Mouse (Mus musculus) layer of hippocampus, adult 18-20 months (tissue): ENCODE results near the gene Slc4a2. TPM values are rescaled to one million over a fixed set of nuclear protein-coding genes. Genes with fewer than 3 reads are reported as not detected.

Experiments
- DNase-seq, 2 experiments: peaks; one replicate each; pipeline ENCODE4 v3.0.0; 2022; ENCODE audit warnings: low spot score in 2 of 2
- total RNA-seq, 2 experiments: library from RNA; stranded (reverse); gene quantifications; 2 replicates each; pipeline ENCODE4 v1.2.3; 2021

The Slc4a2 gene
- total RNA-seq, 2 experiments from 2014 or later = 30.1 to 30.8 TPM

DNA sequence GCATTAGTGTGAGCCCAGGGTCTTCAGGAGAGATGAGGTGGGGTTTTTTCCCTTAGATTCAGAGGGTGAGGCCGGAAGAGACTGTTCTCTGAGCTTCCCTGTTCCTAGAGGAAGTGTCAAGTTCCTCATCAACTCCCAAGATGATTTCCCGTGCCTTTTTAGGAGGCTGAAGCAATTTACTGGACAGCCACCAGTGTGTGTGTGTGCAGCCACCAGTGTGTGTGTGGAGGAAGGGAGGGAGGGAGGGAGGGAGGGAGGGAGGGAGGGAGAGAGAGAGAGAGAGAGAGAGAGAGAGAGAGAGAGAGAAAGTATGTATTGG, 30.3 kb downstream of the Slc4a2 start:
- DNase-seq = no peak

DNA sequence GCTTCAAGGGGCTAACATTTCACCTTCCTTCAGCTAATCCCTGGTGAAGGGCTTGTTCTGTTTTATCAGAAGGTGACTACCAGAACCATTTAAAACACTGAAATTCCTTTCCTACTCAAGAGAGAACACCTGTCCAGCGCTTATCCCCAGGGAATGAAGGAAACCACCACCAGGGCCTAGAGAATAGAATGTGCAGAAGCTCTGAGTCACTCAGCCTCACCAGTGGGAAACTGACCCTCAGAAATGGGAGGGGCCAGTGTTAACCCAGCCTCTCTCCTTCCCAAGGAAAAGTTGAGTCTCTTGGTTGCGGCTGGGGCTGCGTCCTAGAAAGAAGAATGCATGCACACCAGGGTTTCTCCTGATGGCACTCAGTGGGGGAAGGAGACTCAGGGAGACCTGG, 31.4 kb downstream of the Slc4a2 start:
- no peak for DNase-seq

DNA sequence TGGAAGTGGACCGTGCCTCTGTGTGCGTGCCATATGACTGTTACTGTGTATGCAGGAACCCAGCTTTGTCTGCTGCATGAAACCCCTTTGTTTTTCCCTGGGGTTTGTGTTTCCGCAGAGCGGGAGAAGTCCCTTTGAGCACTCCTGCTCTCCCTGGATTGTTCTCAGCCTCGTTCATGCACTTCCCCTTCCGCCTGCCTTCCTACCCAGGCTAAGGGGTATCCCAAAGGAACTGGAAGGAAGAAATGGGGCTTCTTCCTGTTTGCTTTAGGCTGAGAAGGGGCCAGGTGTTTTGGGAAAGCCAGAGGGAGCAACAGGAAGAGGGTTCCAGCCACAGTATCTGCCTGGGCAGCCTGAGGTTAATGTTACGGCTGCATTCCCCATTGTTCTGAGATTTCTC, 32.0 kb downstream of the Slc4a2 start:
- DNase-seq = no peak

DNA sequence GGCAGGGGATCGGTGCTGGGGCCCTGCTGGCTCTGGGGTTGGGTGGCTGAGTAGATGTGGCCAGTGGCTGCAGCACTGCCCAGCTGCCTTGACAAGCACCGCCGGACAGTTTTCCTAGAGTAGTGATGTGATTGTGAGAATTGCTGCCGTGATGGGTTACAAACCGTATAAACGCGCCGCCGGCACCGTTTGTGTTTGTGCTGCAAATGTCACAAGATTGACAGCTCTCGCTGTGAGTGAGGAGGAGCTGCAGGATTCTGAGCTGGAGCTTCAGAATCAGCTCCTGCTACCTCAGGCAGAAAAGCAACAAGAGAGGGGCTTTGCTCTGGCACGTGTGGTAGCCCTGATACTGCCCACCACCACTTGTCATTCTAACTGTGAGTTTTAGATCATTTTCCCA, 43.1 kb downstream of the Slc4a2 start:
- DNase-seq = no peak

DNA sequence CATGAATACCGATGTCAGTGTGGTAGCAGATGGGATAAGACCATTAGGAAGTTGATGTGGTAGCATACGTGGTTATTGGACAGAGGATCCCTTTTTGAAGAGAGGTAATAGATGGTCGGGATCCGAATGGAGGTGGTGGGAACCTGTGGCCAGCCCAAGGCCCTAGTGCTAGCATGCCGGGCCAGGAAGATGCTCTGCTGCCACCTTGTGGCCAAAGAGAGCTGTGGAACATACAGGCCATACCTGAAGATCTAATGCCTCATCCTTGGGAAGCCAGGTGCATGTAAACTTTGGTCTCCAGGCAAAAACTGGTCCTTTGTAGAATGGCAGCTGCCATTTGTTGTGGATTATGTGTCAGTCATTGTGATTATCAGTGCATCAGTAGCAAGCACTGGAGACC, 47.0 kb downstream of the Slc4a2 start:
- peak; percentile 48 to 84 for DNase-seq

DNA sequence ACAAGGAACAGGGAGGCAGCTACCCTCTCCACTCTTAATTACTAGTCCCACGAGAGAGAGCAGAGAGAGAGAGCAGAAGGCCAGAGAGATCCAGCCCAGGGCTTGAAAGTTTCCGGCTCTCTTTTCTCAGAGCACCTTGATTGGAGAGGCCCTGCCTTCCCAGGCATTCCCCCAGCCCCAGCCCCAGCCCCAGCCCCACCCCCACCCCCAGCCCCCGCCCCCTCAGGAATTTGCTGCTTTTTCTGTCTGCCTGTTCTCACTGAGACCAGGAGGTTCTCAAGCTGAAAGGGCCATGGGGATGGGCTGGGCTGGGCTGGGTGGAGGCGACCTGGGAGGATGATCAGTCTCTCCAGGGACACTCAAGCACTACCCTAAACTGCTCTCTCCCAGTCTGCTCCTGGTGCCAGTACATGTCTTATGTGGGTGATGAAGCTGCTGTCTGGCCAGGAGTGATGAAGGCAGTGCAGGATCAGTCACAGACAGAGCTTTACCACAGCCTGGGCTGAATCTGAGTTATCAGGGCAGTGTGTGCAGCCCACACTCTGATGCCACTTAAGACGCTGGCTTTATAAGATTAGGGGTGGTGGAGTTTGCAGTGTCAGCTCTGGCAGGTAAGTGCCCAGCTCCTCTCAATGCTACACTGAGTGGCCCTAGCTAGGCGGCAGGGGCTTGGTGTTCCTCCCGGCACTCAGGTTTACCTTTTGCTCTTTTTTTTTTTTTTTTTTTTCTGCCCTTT, 49.4 kb downstream of the Slc4a2 start:
- DNase-seq = no peak

DNA sequence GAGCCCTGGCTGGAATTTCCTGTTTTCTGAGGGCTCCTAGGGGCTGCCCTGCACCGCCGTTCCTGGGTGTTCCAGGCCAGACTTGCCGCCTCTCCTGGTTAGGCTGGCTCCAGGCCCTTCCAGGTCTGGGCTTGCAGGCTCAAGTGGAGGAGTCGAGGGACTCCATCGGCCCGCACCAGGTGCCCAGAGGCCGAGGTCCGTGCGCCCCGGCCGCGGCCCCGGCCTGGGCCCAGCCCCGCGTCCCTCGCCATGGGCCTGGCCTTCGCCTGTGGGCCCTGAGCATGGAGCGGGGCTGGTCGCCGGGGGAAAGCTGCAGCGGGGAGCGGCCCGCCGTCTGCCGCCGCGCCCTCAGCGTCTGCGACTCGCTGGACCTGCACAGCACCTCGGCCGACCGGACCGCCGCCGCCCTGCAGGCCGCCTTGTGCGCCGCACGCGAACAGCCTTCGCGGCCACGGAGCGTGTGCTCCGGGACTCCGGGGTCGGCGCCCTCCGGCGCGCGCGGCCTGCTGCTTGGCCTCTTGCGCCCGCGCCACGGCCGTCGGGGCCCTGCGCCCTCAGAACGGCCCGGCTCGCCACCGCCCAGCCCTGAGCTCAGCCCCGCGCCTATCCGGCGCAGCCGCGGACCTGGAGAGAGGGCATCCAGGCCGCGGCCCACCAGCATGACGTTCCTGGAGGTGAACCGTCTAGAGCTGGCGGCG, 50.5 kb downstream of the Slc4a2 start:
- no peak for DNase-seq

DNA sequence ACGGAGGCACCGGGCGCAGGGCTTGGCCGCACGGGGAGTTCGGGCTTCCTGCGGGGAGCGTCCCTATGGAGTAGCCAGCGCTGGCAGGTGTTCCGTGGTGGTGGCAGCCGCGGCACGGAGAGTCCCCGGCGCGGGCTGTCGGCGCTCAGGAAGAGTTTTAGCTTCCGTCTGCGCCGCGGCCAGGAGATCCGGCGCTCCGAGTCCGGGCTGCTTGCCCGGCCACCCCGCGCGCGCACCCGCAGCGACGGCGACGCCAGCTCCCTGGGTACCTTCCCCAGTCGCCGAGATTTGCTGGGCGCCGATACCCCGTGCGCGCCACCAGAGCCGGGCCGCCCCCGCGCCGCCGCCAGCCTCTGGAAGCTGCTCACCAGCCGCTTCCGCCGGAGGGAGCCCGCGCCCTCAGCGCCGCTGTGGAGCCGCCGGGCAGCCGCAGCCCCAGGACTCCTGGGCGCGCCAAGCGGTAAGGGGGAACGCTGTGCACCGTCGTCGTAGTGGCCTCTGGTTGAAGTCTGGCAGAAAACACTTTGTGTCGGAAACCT, 51.2 kb downstream of the Slc4a2 start:
- peak; percentile 72 to 74 for DNase-seq

DNA sequence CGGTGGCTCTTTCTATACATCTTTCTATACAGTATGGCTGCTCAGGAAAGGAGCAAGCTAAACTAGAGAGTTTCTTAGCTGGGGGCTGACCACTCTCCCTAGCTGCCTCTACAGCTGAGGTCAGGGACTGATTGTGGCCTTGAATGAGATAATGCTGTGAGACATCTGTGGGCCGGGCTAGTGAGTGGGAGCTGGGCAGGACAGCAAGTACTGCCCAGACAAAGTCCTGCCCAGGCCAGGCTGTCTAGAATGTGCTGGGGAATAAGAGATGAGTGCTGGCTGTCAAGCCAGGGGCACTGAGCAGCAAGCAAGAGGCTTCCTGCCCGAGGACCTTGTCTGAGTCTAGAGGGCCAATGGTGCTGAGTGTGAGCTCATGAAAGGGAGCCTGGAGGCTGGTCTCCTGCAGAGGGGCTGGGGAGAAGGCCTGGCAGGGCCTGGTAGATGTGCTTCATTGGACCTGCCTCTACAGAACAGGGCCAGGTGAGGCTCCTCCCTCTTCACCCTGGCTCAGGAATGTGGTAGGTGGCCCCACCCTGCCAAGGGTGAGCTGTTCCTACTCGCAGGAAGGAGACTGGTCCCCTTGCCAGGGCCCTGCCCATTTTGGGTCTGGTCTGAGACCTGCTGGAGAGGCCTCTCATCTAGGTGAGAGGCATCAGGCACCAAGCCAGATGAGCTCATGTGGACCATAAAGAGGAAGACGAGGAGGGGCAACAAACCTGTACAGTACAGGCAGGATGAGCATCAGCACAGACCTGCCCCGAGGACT, 52.0 kb downstream of the Slc4a2 start:
- no peak for DNase-seq

DNA sequence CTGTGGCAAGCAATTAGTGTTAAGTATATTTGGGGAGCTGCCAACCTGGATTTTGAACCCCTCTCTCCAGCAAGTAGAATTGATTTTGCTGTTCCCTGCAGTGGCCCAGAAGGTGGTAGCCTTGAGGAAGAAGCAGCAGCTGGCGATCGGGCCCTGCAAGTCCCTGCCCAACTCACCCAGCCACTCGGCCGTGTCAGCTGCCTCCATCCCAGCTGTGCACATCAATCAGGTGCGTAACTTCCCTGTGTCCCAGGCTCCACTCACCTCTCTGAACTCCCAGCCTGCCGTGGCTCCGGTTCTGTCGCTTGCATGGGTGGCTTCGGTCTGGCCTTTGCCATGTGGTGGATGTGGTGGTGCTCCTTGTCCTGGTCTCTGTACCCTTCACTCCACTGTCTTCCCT, 54.3 kb downstream of the Slc4a2 start:
- DNase-seq = no peak

DNA sequence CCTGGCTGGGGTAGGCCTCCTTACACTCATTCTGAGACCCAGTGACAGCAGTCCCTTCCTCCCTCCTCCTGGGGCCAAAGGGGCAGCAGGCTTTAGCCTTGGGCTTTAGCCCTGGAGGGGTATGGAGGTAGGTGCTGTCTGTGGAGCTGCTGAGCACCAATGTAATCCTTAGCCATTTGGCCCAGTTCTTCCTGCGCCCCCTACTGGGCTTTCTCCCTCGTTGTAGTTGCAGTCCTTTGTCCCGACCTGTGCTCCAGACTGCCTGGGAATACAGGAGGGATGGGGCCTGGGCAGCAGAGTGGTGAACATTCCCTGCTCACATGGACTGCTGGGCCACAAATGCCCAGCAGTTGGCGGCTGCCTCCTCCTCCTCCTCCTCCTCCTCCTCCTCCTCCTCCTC, 58.0 kb downstream of the Slc4a2 start:
- peak; percentile 54 to 80 for DNase-seq

DNA sequence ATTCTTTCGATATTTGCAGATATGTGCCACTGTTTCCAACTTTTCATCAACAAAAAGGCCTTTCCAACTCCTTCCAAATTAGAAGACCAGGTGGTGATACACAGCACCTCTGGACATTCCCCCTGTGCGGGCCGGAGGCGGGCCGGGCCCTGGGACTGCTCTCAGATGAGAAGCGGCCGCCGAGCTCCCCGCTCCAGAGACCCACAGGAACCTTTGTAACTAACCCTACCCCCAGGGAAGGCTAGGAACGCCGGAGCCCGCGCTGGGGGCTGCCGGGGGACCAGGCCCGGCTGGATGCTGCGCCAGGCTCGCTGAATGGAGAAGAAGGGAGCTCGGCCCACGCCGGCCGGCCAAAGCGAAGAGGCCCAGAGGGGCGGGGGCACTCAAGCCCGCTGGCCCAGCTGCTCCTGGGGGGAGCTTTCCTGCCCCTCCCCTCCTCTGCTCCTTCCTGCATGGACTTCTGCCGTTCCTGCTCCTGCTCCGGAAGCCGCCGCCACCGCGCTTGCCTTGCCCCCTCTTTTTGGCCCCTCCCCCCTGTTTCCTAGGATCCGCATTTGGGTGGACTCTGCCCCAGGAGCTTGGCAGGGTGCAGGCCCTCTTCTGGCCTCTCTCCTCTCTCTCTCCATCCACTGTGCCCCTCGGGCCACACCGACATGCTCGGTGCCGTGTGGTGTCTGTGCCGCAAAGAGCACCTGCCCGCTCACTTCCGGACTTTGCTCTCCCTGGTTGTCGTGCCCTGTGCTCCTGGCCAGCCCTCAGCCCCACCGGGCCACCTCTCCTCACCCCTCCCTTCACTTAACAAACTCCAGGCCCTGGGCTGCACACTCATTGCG, 58.8 kb downstream of the Slc4a2 start:
- DNase-seq = no peak

DNA sequence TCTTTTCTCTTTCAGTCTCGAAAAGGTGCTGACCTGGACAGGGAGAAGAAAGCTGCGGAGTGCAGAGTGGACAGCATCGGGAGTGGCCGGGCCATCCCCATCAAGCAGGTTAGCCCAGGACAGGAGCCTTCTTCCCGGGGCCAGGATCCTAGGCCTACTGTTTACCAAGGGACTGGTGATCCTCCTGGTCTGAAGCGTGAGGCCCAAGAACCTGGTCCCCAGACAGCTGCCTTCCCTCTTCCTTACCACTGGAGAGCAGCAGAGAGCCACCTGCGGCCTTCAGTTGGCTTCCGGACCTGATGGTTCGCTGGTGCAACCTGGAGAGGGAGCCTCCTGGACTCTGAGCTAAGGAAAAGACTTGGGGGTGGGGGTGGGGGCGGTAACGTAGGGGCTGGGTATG, 59.7 kb downstream of the Slc4a2 start:
- peak in 1 of 2 experiments; percentile 64 for DNase-seq

DNA sequence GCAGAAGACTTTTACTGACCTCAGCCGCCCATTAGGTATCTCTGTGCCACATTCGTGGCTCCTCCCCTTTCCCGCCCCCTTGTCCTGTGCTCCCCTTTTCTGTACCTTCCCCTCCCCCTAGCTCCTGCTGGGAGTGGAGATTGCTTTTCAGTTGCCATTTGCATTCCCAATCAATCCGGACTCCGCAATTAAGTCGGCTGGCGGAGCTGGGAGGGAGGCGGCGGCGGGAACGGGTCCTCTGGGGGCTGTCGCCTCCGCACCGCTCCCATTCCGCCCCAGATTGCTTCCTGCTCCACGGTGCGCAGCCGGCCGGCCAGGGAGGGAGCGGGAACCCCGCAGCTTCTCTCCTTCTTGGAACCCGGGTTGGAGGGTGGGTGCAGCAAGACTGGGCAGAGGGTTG, 61.3 kb downstream of the Slc4a2 start:
- DNase-seq = peak; percentile 47

DNA sequence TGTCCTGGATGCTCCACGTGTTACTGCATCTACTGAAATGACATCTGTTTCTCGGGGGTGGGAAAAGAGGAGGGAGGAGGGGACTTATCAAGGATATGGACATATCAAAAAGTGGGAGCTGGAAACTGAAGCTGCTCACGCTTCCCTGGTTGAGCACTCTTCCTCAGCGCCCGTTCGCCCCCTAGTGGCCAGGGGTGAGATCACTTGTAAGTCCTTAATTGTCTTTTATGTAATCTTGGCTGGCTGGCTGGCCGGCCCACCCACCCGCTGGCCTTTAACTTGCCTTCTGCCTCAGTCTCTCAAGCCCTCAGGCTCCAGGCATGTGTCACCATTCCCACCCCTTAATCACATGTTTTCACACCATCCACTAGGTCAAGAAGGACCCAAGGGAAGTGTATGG, 62.5 kb downstream of the Slc4a2 start:
- DNase-seq = peak; percentile 82 to 90

DNA sequence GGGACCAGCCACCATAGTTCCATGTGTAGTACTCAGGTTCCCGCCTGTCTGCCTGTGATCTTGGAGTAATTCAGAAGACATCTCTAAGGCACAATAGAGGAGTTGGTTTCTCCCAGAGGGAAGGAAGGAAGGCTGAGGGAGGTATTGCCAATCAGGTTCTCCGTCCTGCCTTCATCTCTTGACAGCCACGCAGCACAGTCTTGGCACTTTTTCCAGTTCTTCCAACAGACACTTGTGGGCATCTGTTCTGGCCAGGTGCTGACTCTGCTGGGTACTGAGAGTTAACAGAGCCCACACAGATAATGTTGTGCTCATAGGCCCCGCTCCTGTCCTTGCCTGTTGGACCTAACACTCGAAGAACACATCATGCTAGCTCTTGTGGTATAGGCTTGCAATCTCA, 63.1 kb downstream of the Slc4a2 start:
- no peak for DNase-seq

DNA sequence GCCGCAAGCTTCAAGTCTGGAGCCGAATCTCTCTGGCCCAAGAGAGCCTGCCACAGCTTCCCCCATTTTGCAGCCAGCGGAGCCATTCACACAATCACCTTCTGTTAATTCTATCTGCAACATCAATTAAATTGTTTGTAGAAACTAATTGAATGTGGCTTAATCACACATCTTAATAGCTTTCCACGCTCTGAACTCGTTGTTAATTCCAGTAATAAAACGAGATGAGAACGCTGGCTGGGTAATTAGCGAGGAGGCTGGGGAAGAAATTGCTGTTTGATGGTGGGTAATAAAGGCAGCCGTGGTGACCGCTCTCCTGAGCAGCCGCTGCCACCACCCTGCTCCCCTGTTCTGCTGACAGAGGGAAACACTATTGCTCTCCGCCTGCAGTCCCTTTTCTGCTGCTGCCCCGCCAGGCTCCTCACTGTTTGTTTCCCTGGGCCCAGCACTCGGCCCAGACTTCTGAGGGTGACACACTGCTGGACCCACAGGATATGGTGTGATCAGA, 66.8 kb downstream of the Slc4a2 start:
- DNase-seq = no peak
